Mouse (Mus musculus): ENCODE results near the gene Snrnp70.
"Not testable (repeated sequence)": the region's sequence is repeated elsewhere in the genome, so short reads cannot be mapped to it uniquely, and the experiment has no call there.

Gene Snrnp70

GRCm38 (mm10) chr7:45368178-45368577 lies 27.4 kb downstream of the Snrnp70 start:
- DNase-seq (ENCODE audit: low read depth) = no peak

GRCm38 (mm10) chr7:45367020-45367880 lies 28.3 kb downstream of the Snrnp70 start:
- DNase-seq (ENCODE audit: low read depth) = peak; percentile 98

- DNase-seq (ENCODE audit: low read depth) = no peak
Measured at GRCm38 (mm10) chr7:45366652-45367019, 28.9 kb downstream of the Snrnp70 start, which contains the start of gene Ppfia3. TSS of gene Ppfia3 (minus strand) at chr7:45367019.

- DNase-seq (ENCODE audit: low read depth) = peak; percentile 85
Measured at GRCm38 (mm10) chr7:45365742-45366651, 29.5 kb downstream of the Snrnp70 start.

GRCm38 (mm10) chr7:45363983-45364382 lies 31.6 kb downstream of the Snrnp70 start:
- no peak for DNase-seq (ENCODE audit: low read depth)

- peak; percentile 49 for DNase-seq (ENCODE audit: low read depth)
Measured at GRCm38 (mm10) chr7:45362801-45363200, 32.7 kb downstream of the Snrnp70 start.

GRCm38 (mm10) chr7:45361243-45361804 lies 34.2 kb downstream of the Snrnp70 start:
- DNase-seq (ENCODE audit: low read depth) = no peak

- no peak for DNase-seq (ENCODE audit: low read depth)
Measured at GRCm38 (mm10) chr7:45360404-45361125, 35.0 kb downstream of the Snrnp70 start.

- DNase-seq (ENCODE audit: low read depth) = not testable (repeated sequence)
Measured at GRCm38 (mm10) chr7:45359081-45359480, 36.5 kb downstream of the Snrnp70 start.

GRCm38 (mm10) chr7:45356087-45356486 lies 39.5 kb downstream of the Snrnp70 start:
- DNase-seq (ENCODE audit: low read depth) = no peak

GRCm38 (mm10) chr7:45355318-45356020 lies 40.1 kb downstream of the Snrnp70 start:
- no peak for DNase-seq (ENCODE audit: low read depth)

GRCm38 (mm10) chr7:45353041-45353440 lies 42.5 kb downstream of the Snrnp70 start:
- DNase-seq (ENCODE audit: low read depth) = no peak

GRCm38 (mm10) chr7:45346905-45347304 lies 48.6 kb downstream of the Snrnp70 start:
- DNase-seq (ENCODE audit: low read depth) = no peak

GRCm38 (mm10) chr7:45343543-45343942 lies 52.0 kb downstream of the Snrnp70 start:
- DNase-seq (ENCODE audit: low read depth) = peak; percentile 38

GRCm38 (mm10) chr7:45342081-45342480 lies 53.5 kb downstream of the Snrnp70 start:
- DNase-seq (ENCODE audit: low read depth) = no peak

- DNase-seq (ENCODE audit: low read depth) = peak; percentile 94
Measured at GRCm38 (mm10) chr7:45341303-45341702, 54.2 kb downstream of the Snrnp70 start.

GRCm38 (mm10) chr7:45340669-45341068 lies 54.9 kb downstream of the Snrnp70 start:
- DNase-seq (ENCODE audit: low read depth) = peak; percentile 80

- DNase-seq (ENCODE audit: low read depth) = no peak
Measured at GRCm38 (mm10) chr7:45340066-45340442, 55.5 kb downstream of the Snrnp70 start.

GRCm38 (mm10) chr7:45339410-45340065 lies 56.0 kb downstream of the Snrnp70 start:
- DNase-seq (ENCODE audit: low read depth) = peak; percentile 81

GRCm38 (mm10) chr7:45338161-45338911 lies 57.2 kb downstream of the Snrnp70 start:
- DNase-seq (ENCODE audit: low read depth) = no peak

Measured in NIH3T3 (cell line).